Mouse (Mus musculus) limb, embryonic 10.5 days (tissue): ENCODE measurements around the gene Gigyf2. TPM values are rescaled to one million over a fixed set of nuclear protein-coding genes. Genes with fewer than 3 reads are reported as not detected.

Experiments used
- DNase-seq: peaks from one replicate; pipeline ENCODE4 v3.0.0-alpha.2; 2017; ENCODE audit warnings: low spot score
- H3K27ac ChIP-seq: fragments of 300-500 bp; sonication (generic); 2 replicates; pipeline ENCODE4 v1.5.1; 2016; ENCODE audit warnings: mild to moderate bottlenecking
- H3K27me3 ChIP-seq: fragments of 300-500 bp; sonication (generic); 2 replicates; pipeline ENCODE4 v1.6.1; 2016; ENCODE audit warnings: low read depth, mild to moderate bottlenecking; ENCODE audit not compliant: poor library complexity, severe bottlenecking
- H3K36me3 ChIP-seq: fragments of 300-500 bp; sonication (generic); 2 replicates; pipeline ENCODE4 v1.6.1; 2016; ENCODE audit warnings: mild to moderate bottlenecking, moderate library complexity
- H3K4me1 ChIP-seq: fragments of 300-500 bp; sonication (generic); 2 replicates; pipeline ENCODE4 v1.6.1; 2016
- H3K4me3 ChIP-seq: fragments of 300-500 bp; sonication (generic); 2 replicates; pipeline ENCODE4 v1.5.1; 2016; ENCODE audit warnings: mild to moderate bottlenecking, moderate library complexity
- H3K9me3 ChIP-seq: fragments of 300-500 bp; sonication (generic); replicated peaks from 2 replicates; pipeline ENCODE4 v1.6.1; 2016; ENCODE audit warnings: mild to moderate bottlenecking
- WGBS: fragments of 180-500 bp; shearing (Covaris S2); methylation state at CpG from one replicate; pipeline ENCODE4 v1.1.7; 2016; 5-methylcytosine and 5-hydroxymethylcytosine counted together
- polyA plus RNA-seq: library from polyadenylated mRNA; unstranded; fragments of >200 nt; fragmentation: Nextera tagmentation; extraction: Ambion mirVana; gene quantifications from 2 replicates; pipeline ENCODE4 v1.2.1, GENCODE M21; 2016

Gene Gigyf2
- 45.2 and 49.1 TPM in 2 replicates for polyA plus RNA-seq

GRCm38 (mm10) chr1:87326742-87327163 is at the start of gene Gigyf2:
Gene Gigyf2 (plus strand): TSS chr1:87326998.
- no peaks in the 10 kb centered on the region for H3K9me3 ChIP-seq
- peak; percentile 100 for DNase-seq
- peaks cover 18% of the 10 kb centered on the region for H3K36me3 ChIP-seq
- peak within 1 kb of the TSS; percentile 97 for H3K27ac ChIP-seq
- H3K4me1 ChIP-seq: peaks cover 11% of the 10 kb centered on the region
- under 1% methylated on average over 31 of the region's 36 CpGs for WGBS
- no peaks in the 10 kb centered on the region for H3K27me3 ChIP-seq
- H3K4me3 ChIP-seq: peak within 1 kb of the TSS; percentile 100

DNA sequence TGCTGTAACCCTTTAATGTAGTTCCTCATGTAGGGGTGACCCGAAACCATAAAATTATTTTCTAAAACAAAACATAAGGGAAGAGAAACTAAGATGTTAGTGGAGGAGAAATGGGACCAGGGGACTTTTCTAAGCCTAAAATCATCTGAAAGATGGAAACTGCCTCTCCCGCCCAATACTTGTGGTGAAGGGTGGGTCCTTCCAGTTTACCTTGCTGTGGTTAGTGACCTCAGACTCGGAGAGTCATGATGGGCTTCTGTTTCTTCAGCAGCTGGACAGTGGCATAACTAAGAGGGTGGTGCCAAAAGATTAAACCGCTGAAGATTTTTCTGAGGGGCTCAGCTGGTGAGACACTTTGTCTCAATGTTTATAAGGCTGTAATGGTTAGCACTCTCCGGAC is 46.5 kb upstream of the Gigyf2 start:
- no peaks in the 10 kb centered on the region for H3K27me3 ChIP-seq
- 89% methylated on average over 5 of the region's 5 CpGs for WGBS
- H3K27ac ChIP-seq: no peak overlapping the region
- H3K4me1 ChIP-seq: peaks cover 14% of the 10 kb centered on the region
- H3K36me3 ChIP-seq: no peaks in the 10 kb centered on the region
- H3K9me3 ChIP-seq: no peaks in the 10 kb centered on the region
- H3K4me3 ChIP-seq: no peak overlapping the region
- no peak for DNase-seq

- peaks cover 14% of the 10 kb centered on the region for H3K4me1 ChIP-seq
- DNase-seq: no peak
- peak overlapping the region; percentile 62; the same call in 1 of the 2 replicates for H3K27ac ChIP-seq
- WGBS: 23% methylated on average over 20 of the region's 20 CpGs
- H3K36me3 ChIP-seq: no peaks in the 10 kb centered on the region
- no peaks in the 10 kb centered on the region for H3K27me3 ChIP-seq
- H3K4me3 ChIP-seq: peak overlapping the region; percentile 22
- no peaks in the 10 kb centered on the region for H3K9me3 ChIP-seq
Measured at GRCm38 (mm10) chr1:87281599-87282412, 45.0 kb upstream of the Gigyf2 start.

- whole genome bisulfite sequencing: 72% methylated on average over 6 of the region's 6 CpGs
- H3K27ac ChIP-seq: peak overlapping the region; percentile 62; the same call in 1 of the 2 replicates
Measured at GRCm38 (mm10) chr1:87282413-87282788, 44.4 kb upstream of the Gigyf2 start.

GRCm38 (mm10) chr1:87283410-87283960 is 43.3 kb upstream of the Gigyf2 start:
- WGBS: 75% methylated on average over 10 of the region's 10 CpGs
- Histone ChIP-seq H3K36me3 (no peaks in the 10 kb centered on the region), H3K4me3 (no peak overlapping the region), H3K9me3 (no peaks in the 10 kb centered on the region), H3K27me3 (no peaks in the 10 kb centered on the region), H3K4me1 (peaks cover 14% of the 10 kb centered on the region), H3K27ac (no peak overlapping the region)
- no peak for DNase-seq

More at GRCm38 (mm10) chr1:87282413-87282788, 44.4 kb upstream of the Gigyf2 start:
- H3K4me3 ChIP-seq: no peak overlapping the region
- DNase-seq: no peak
- H3K9me3 ChIP-seq: no peaks in the 10 kb centered on the region
- no peaks in the 10 kb centered on the region for H3K27me3 ChIP-seq
- H3K36me3 ChIP-seq: no peaks in the 10 kb centered on the region
- peaks cover 14% of the 10 kb centered on the region for H3K4me1 ChIP-seq

DNA sequence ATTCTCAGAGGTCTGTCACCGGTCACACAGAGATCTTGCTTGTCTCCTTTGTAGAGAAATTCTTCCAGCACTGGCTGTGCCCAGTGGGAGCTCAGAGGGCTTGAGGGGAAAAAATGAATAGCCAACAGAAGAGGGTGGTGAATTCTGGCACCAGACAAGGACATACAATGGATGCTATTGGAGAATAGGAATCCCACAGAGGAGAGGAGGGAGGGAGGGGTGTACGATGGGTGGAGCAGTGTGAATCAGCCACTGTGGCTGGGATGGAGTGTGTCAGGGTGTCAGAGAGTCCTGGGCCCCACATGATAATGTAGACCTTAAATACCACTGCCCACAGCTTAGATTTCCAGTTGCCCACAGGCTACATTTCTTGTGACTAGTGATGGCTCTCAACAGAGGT is 39.7 kb upstream of the Gigyf2 start:
- H3K36me3 ChIP-seq: no peaks in the 10 kb centered on the region
- 83% methylated on average over 2 of the region's 2 CpGs for WGBS
- no peak for DNase-seq

DNA sequence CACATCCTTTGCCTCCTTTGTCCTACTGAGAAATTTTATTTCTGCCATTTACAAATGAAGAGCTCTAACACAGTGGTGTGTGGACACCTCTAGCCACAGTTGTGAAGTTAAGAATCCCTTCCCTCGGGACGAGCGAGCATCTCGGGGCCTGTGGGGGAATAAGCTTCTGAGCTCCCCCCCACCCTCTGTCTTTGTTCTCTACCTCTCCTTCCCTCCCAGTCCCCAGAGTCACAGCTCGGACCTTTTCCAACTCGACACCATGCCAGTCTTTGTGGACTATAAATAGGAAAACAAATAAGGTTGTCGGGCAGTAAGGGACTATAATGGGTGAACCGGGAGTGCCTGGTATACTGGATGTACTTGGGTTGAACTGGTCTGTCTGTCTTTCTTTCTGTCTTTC is 35.4 kb upstream of the Gigyf2 start:
- no peaks in the 10 kb centered on the region for H3K36me3 ChIP-seq
- H3K27me3 ChIP-seq: no peaks in the 10 kb centered on the region
- H3K4me3 ChIP-seq: no peak overlapping the region
- H3K9me3 ChIP-seq: no peaks in the 10 kb centered on the region
- H3K4me1 ChIP-seq: no peaks in the 10 kb centered on the region
- 80% methylated on average over 8 of the region's 8 CpGs for WGBS
- DNase-seq: no peak
- no peak overlapping the region for H3K27ac ChIP-seq

More for the DNA sequence above, 39.7 kb upstream of the Gigyf2 start:
- Histone ChIP-seq H3K27ac (no peak overlapping the region), H3K27me3 (no peaks in the 10 kb centered on the region), H3K9me3 (no peaks in the 10 kb centered on the region), H3K4me3 (no peak overlapping the region), H3K4me1 (peaks cover 5% of the 10 kb centered on the region; the same call in 1 of the 2 replicates)

DNA sequence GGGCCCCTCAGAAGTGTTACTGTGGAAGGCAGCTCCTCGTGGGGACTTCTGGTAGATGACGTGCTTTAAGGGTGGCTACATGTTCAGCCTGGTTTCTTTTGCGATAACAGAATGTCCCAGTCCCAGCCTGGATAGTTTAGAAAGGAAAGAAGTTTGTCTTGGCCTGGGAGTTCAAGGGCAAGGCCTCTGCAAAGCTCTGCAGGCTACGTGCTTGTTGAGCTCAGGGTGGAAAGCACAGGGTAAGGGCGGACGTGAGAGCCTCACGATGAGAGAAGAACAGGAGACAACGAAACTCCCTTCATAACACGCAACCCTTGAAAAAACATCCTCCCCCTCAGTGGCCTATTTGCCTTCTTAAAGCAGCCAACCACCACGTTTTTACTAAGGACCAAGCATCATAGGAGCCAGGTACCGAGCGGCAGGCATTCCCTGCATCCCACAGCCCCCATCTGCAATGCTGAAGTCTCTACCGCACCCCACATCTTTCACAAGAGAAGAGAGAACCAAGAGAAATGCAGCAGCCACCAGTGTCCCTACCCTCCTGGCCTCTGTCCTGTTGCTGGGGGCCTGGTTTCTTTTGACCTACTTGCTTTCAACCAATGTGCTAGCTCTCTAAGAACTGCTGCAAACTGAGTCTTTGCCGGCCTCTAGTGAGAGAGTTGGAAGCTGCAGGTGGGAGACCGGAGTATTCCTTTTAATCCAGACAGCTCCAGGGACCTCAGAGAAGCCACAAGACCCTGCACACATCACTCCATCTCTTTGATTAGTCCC is 34.2 kb upstream of the Gigyf2 start:
- Histone ChIP-seq H3K4me1 (no peaks in the 10 kb centered on the region), H3K36me3 (no peaks in the 10 kb centered on the region), H3K27me3 (no peaks in the 10 kb centered on the region), H3K9me3 (no peaks in the 10 kb centered on the region), H3K4me3 (no peak overlapping the region), H3K27ac (0 out of 2 replicates have a peak overlapping the region, but pooled peaks have one; percentile 7)
- 62% methylated on average over 15 of the region's 15 CpGs for WGBS
- DNase-seq: no peak

- no peak overlapping the region for H3K27ac ChIP-seq
- H3K27me3 ChIP-seq: no peaks in the 10 kb centered on the region
- no peaks in the 10 kb centered on the region for H3K9me3 ChIP-seq
- WGBS: 79% methylated on average over 4 of the region's 4 CpGs
- H3K4me3 ChIP-seq: no peak overlapping the region
- H3K4me1 ChIP-seq: no peaks in the 10 kb centered on the region
- no peaks in the 10 kb centered on the region for H3K36me3 ChIP-seq
- no peak for DNase-seq
Measured at GRCm38 (mm10) chr1:87294063-87294710, 32.6 kb upstream of the Gigyf2 start.

GRCm38 (mm10) chr1:87294951-87295350 is 31.8 kb upstream of the Gigyf2 start:
- no peaks in the 10 kb centered on the region for H3K36me3 ChIP-seq
- WGBS: 78% methylated on average over 4 of the region's 4 CpGs
- H3K27me3 ChIP-seq: no peaks in the 10 kb centered on the region
- no peak for DNase-seq
- H3K4me3 ChIP-seq: no peak overlapping the region
- no peaks in the 10 kb centered on the region for H3K4me1 ChIP-seq
- H3K9me3 ChIP-seq: no peaks in the 10 kb centered on the region
- H3K27ac ChIP-seq: no peak overlapping the region

DNA sequence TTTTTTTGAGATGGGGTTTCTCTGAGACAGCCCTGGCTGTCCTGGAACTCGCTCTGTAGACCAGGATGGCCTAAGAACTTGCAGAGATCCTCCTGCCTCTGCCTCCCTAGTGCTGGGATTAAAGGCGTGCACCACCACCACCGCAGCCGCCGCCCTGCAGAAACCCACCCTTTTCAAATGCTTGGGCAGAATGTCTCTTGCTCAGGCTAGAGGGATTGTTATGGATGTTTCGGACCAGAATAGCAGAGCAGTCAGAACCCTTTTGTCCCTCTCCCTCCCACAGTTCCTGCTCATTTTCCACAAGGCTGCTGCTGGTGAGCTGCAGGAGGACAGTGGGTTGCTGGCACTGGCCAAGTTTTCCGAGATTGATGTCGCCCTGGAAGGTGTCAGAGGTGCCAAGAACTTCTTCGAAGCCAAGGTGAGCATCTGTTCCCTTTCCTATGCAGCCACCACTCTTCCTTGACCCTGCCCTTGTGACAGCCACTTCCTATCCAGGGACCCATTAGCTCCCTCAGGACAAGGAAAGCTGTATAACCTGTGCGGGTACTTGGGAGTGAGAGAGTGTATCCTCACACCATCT is 29.4 kb upstream of the Gigyf2 start:
- H3K36me3 ChIP-seq: no peaks in the 10 kb centered on the region
- no peak overlapping the region for H3K4me3 ChIP-seq
- no peaks in the 10 kb centered on the region for H3K27me3 ChIP-seq
- H3K27ac ChIP-seq: no peak overlapping the region
- DNase-seq: no peak
- no peaks in the 10 kb centered on the region for H3K4me1 ChIP-seq
- WGBS: 90% methylated on average over 10 of the region's 10 CpGs
- H3K9me3 ChIP-seq: no peaks in the 10 kb centered on the region
